Mouse (Mus musculus): ENCODE measurements at regions not wholly inside any gene's neighbourhood (a gene's known extent, or its start where the extent isn't known, plus 50 kb on each side); places are given as distances from the start of the nearest gene placed in this dataset.

GRCm38 (mm10) chr2:11416122-11416521 lies 137.8 kb downstream of the Pfkfb3 start:
- Histone ChIP-seq H3K4me1 (ENCODE audit: control insufficient read depth, insufficient read depth, low read length) (no peaks in the 10 kb centered on the region), H3K27me3 (ENCODE audit: control insufficient read depth, insufficient read depth, low read length) (no peaks in the 10 kb centered on the region), H3K36me3 (ENCODE audit: control insufficient read depth, insufficient read depth, low read length) (no peaks in the 10 kb centered on the region), H3K9ac (replicated peaks; ENCODE audit: low read depth, low read length) (no peak overlapping the region), H3K4me2 (ENCODE audit: low read depth, low read length) (no peak overlapping the region), H3K9me3 (ENCODE audit: control insufficient read depth, low read length) (no peaks in the 10 kb centered on the region), H3K27ac (ENCODE audit: low read depth, low read length) (no peak overlapping the region), H3K4me3 (ENCODE audit: low read depth, low read length) (no peak overlapping the region)
- 93% methylated on average over 11 of the region's 11 CpGs for WGBS
- ATAC-seq (ENCODE audit: low read depth), result no peak

- H3K36me3 ChIP-seq (ENCODE audit: control insufficient read depth, insufficient read depth, low read length), result no peaks in the 10 kb centered on the region
- no peak overlapping the region for H3K4me3 ChIP-seq (ENCODE audit: low read depth, low read length)
- no peak overlapping the region for H3K27ac ChIP-seq (ENCODE audit: low read depth, low read length)
- H3K4me2 ChIP-seq (ENCODE audit: low read depth, low read length), result no peak overlapping the region
- H3K9ac ChIP-seq (replicated peaks; ENCODE audit: low read depth, low read length), result no peak overlapping the region
- no peaks in the 10 kb centered on the region for H3K9me3 ChIP-seq (ENCODE audit: control insufficient read depth, low read length)
- no peak for ATAC-seq (ENCODE audit: low read depth)
- 93% methylated on average over 6 of the region's 6 CpGs for WGBS
- H3K4me1 ChIP-seq (ENCODE audit: control insufficient read depth, insufficient read depth, low read length), result no peaks in the 10 kb centered on the region
- no peaks in the 10 kb centered on the region for H3K27me3 ChIP-seq (ENCODE audit: control insufficient read depth, insufficient read depth, low read length)
Measured at GRCm38 (mm10) chr2:11412521-11412920, 141.4 kb downstream of the Pfkfb3 start.

DNA sequence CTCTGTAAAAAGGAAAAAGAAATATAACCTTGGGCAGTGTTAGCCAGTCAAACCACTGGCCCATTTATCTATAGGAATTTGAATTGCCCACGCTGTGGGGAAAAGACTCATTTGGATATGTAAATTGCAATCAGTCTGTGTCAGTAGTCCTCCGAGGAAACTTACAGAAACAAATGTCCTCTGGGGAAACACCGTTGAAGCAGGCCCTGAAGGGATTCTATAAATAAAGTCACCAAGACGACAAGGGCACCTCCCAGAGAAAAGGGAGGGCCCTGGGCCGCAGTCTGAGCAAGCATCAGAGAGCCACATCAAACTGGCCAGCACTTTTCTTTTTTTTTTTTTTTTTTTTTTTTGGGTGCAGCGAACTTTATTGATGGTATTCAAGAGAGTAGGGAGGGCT lies 145.4 kb downstream of the Pfkfb3 start:
- no peaks in the 10 kb centered on the region for H3K9me3 ChIP-seq (ENCODE audit: control insufficient read depth, low read length)
- H3K27me3 ChIP-seq (ENCODE audit: control insufficient read depth, insufficient read depth, low read length), result no peaks in the 10 kb centered on the region
- no peak overlapping the region for H3K4me2 ChIP-seq (ENCODE audit: low read depth, low read length)
- ATAC-seq (ENCODE audit: low read depth), result no peak
- no peak overlapping the region for H3K9ac ChIP-seq (replicated peaks; ENCODE audit: low read depth, low read length)
- H3K27ac ChIP-seq (ENCODE audit: low read depth, low read length), result no peak overlapping the region
- H3K36me3 ChIP-seq (ENCODE audit: control insufficient read depth, insufficient read depth, low read length), result no peaks in the 10 kb centered on the region
- H3K4me3 ChIP-seq (ENCODE audit: low read depth, low read length), result no peak overlapping the region
- no peaks in the 10 kb centered on the region for H3K4me1 ChIP-seq (ENCODE audit: control insufficient read depth, insufficient read depth, low read length)
- WGBS, result 67% methylated on average over 5 of the region's 6 CpGs

- Histone ChIP-seq H3K4me3 (ENCODE audit: low read depth, low read length) (no peak overlapping the region), H3K27ac (ENCODE audit: low read depth, low read length) (no peak overlapping the region), H3K9me3 (ENCODE audit: control insufficient read depth, low read length) (no peaks in the 10 kb centered on the region), H3K27me3 (ENCODE audit: control insufficient read depth, insufficient read depth, low read length) (no peaks in the 10 kb centered on the region), H3K4me1 (ENCODE audit: control insufficient read depth, insufficient read depth, low read length) (no peaks in the 10 kb centered on the region), H3K36me3 (ENCODE audit: control insufficient read depth, insufficient read depth, low read length) (no peaks in the 10 kb centered on the region), H3K9ac (replicated peaks; ENCODE audit: low read depth, low read length) (no peak overlapping the region), H3K4me2 (ENCODE audit: low read depth, low read length) (no peak overlapping the region)
- WGBS, result 100% methylated on average over 1 of the region's 1 CpGs
- no peak for ATAC-seq (ENCODE audit: low read depth)
Measured at GRCm38 (mm10) chr2:11406103-11406615, 147.7 kb downstream of the Pfkfb3 start.

- no peak for ATAC-seq (ENCODE audit: low read depth)
- Histone ChIP-seq H3K36me3 (ENCODE audit: control insufficient read depth, insufficient read depth, low read length) (no peaks in the 10 kb centered on the region), H3K4me1 (ENCODE audit: control insufficient read depth, insufficient read depth, low read length) (no peaks in the 10 kb centered on the region), H3K9ac (replicated peaks; ENCODE audit: low read depth, low read length) (no peak overlapping the region), H3K27me3 (ENCODE audit: control insufficient read depth, insufficient read depth, low read length) (no peaks in the 10 kb centered on the region), H3K9me3 (ENCODE audit: control insufficient read depth, low read length) (no peaks in the 10 kb centered on the region), H3K4me3 (ENCODE audit: low read depth, low read length) (no peak overlapping the region), H3K27ac (ENCODE audit: low read depth, low read length) (no peak overlapping the region), H3K4me2 (ENCODE audit: low read depth, low read length) (no peak overlapping the region)
- WGBS, result 67% methylated on average over 10 of the region's 10 CpGs
Measured at GRCm38 (mm10) chr2:11402218-11402848, 151.5 kb downstream of the Pfkfb3 start.

- WGBS, result 95% methylated on average over 3 of the region's 3 CpGs
- H3K27me3 ChIP-seq (ENCODE audit: control insufficient read depth, insufficient read depth, low read length), result no peaks in the 10 kb centered on the region
- no peak overlapping the region for H3K9ac ChIP-seq (replicated peaks; ENCODE audit: low read depth, low read length)
- H3K9me3 ChIP-seq (ENCODE audit: control insufficient read depth, low read length), result no peaks in the 10 kb centered on the region
- H3K36me3 ChIP-seq (ENCODE audit: control insufficient read depth, insufficient read depth, low read length), result no peaks in the 10 kb centered on the region
- H3K4me1 ChIP-seq (ENCODE audit: control insufficient read depth, insufficient read depth, low read length), result no peaks in the 10 kb centered on the region
- no peak for ATAC-seq (ENCODE audit: low read depth)
- no peak overlapping the region for H3K27ac ChIP-seq (ENCODE audit: low read depth, low read length)
- no peak overlapping the region for H3K4me3 ChIP-seq (ENCODE audit: low read depth, low read length)
- H3K4me2 ChIP-seq (ENCODE audit: low read depth, low read length), result no peak overlapping the region
Measured at GRCm38 (mm10) chr2:11399411-11399810, 154.5 kb downstream of the Pfkfb3 start.

DNA sequence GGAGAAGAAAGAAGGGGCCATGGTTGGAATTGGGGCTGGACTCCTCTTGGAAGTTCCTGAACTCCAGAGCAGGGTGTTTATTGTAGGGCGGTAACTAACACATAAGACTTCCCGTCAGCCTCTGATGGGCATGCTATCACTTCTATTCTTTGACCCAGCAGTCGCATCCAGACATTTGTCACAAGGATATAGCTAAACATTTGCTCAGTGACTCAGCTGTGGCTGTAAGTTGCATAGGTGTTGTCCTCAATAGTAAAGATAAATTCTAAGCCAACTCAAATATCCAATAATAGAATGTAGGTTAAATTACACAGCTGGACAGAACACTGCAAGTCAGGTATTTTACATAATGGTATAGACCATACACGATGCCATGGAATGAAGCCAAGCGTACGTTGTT lies 154.9 kb downstream of the Pfkfb3 start:
- Histone ChIP-seq H3K4me3 (ENCODE audit: low read depth, low read length) (no peak overlapping the region), H3K36me3 (ENCODE audit: control insufficient read depth, insufficient read depth, low read length) (no peaks in the 10 kb centered on the region), H3K27ac (ENCODE audit: low read depth, low read length) (no peak overlapping the region), H3K4me1 (ENCODE audit: control insufficient read depth, insufficient read depth, low read length) (no peaks in the 10 kb centered on the region), H3K9me3 (ENCODE audit: control insufficient read depth, low read length) (no peaks in the 10 kb centered on the region), H3K4me2 (ENCODE audit: low read depth, low read length) (no peak overlapping the region), H3K27me3 (ENCODE audit: control insufficient read depth, insufficient read depth, low read length) (no peaks in the 10 kb centered on the region), H3K9ac (replicated peaks; ENCODE audit: low read depth, low read length) (no peak overlapping the region)
- ATAC-seq (ENCODE audit: low read depth), result no peak
- 81% methylated on average over 6 of the region's 6 CpGs for WGBS

DNA sequence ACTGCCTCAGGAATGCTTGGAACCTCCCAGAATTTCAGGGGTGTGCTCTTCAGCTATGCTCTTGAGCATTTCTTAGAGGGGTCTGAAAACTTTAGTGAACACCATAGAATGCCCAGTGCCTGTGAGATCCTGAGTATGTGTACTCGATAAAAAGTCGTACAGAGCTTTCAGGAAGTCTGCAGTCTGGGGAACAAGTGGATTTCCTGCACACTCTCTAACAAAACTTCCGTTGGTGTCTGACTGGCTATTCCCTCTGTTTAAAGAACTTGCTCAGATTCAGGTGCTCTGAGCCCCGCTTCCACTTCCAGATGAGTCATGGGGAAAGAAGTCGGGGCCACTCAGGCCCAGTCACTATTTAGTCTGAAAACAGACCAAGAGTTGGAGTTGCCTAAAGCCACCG lies 155.5 kb downstream of the Pfkfb3 start:
- H3K27ac ChIP-seq (ENCODE audit: low read depth, low read length), result no peak overlapping the region
- 80% methylated on average over 6 of the region's 6 CpGs for WGBS
- no peaks in the 10 kb centered on the region for H3K27me3 ChIP-seq (ENCODE audit: control insufficient read depth, insufficient read depth, low read length)
- ATAC-seq (ENCODE audit: low read depth), result no peak
- H3K9ac ChIP-seq (replicated peaks; ENCODE audit: low read depth, low read length), result no peak overlapping the region
- H3K9me3 ChIP-seq (ENCODE audit: control insufficient read depth, low read length), result no peaks in the 10 kb centered on the region
- no peak overlapping the region for H3K4me3 ChIP-seq (ENCODE audit: low read depth, low read length)
- H3K36me3 ChIP-seq (ENCODE audit: control insufficient read depth, insufficient read depth, low read length), result no peaks in the 10 kb centered on the region
- H3K4me1 ChIP-seq (ENCODE audit: control insufficient read depth, insufficient read depth, low read length), result no peaks in the 10 kb centered on the region
- no peak overlapping the region for H3K4me2 ChIP-seq (ENCODE audit: low read depth, low read length)

- no peaks in the 10 kb centered on the region for H3K4me1 ChIP-seq (ENCODE audit: control insufficient read depth, insufficient read depth, low read length)
- H3K9me3 ChIP-seq (ENCODE audit: control insufficient read depth, low read length), result no peaks in the 10 kb centered on the region
- ATAC-seq (ENCODE audit: low read depth), result no peak
- no peak overlapping the region for H3K4me3 ChIP-seq (ENCODE audit: low read depth, low read length)
- H3K27me3 ChIP-seq (ENCODE audit: control insufficient read depth, insufficient read depth, low read length), result no peaks in the 10 kb centered on the region
- H3K4me2 ChIP-seq (ENCODE audit: low read depth, low read length), result no peak overlapping the region
- no peaks in the 10 kb centered on the region for H3K36me3 ChIP-seq (ENCODE audit: control insufficient read depth, insufficient read depth, low read length)
- H3K9ac ChIP-seq (replicated peaks; ENCODE audit: low read depth, low read length), result no peak overlapping the region
- no peak overlapping the region for H3K27ac ChIP-seq (ENCODE audit: low read depth, low read length)
- WGBS, result 92% methylated on average over 3 of the region's 3 CpGs
Measured at GRCm38 (mm10) chr2:11396835-11397234, 157.0 kb downstream of the Pfkfb3 start.

Data from neural tube, embryonic 14.5 days (tissue).